Mouse (Mus musculus): ENCODE data around the gene Ercc6. TPM values are rescaled to one million over a fixed set of nuclear protein-coding genes. Genes with fewer than 3 reads are reported as not detected.

Gene Ercc6
- total and polyA plus RNA-seq, 2 experiments from 2014 or later = 9.9 to 16.8 TPM

DNA sequence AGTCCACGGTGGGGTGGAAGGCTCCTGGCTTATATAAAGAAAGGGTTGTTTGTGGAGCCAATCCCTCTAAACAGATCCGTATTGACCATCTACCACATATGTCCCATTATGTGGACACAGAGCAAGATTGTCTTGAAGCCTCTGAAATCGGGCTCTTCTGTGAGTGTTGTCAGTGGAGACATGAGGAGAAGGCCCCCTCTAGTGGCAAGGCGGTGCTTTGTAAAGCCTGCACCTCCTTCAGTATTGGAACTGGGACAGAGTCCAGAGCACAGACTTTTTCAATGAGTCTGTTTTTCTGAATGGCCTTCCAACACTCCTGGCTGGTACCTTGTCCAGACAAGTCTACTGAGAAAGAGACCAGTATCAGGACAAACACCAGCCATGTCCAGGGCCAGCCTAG lies 40.3 kb upstream of the Ercc6 start:
- WGBS = 12% methylated on average over 4 of the region's 4 CpGs
- TF ChIP-seq CTCF (IDR thresholded peaks at IDR 0.05) = peak; percentile 89
- H3K4me2 ChIP-seq (ENCODE audit: low read depth, low read length, poor library complexity, severe bottlenecking) = no peak overlapping the region
- no peaks in the 10 kb centered on the region for H3K9me3 ChIP-seq (ENCODE audit: low read length)
- DNase-seq (ENCODE audit: low spot score) (peak; percentile 91), ATAC-seq (ENCODE audit: low FRiP score) (no peak)
- no peaks in the 10 kb centered on the region for H3K4me1 ChIP-seq (ENCODE audit: insufficient read depth, low read length)
- no peak overlapping the region for H3K4me3 ChIP-seq (ENCODE audit: low read depth, low read length)
- H3K36me3 ChIP-seq (ENCODE audit: insufficient read depth, low read length) = no peaks in the 10 kb centered on the region
- H3K27me3 ChIP-seq (ENCODE audit: insufficient read depth, low read length) = no peaks in the 10 kb centered on the region
- H3K27ac ChIP-seq (ENCODE audit: low read depth, low read length) = no peak overlapping the region
- H3K9ac ChIP-seq (replicated peaks; ENCODE audit: low read length, poor library complexity, severe bottlenecking) = no peak overlapping the region

DNA sequence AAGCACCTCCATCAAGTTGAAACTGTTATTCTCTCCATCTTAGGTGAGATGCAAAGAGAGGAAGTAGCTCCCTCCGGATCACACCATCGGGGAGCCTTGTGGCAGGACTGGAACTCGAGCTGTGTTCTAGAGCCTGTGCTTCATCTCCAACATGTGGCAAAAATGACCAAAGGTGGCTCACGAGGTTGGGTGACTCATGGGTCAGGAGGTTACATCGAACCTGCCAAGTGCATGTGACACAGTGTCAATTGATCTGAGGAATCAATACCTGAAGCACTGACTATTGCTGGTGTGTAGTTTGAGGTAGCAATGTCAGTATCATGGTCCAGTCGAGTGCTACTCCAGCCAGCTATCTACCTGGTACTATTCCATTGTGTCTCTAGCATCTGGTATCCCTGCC lies 36.8 kb upstream of the Ercc6 start:
- Histone ChIP-seq H3K9me3 (ENCODE audit: low read length) (no peaks in the 10 kb centered on the region), H3K4me2 (ENCODE audit: low read depth, low read length, poor library complexity, severe bottlenecking) (no peak overlapping the region), H3K9ac (replicated peaks; ENCODE audit: low read length, poor library complexity, severe bottlenecking) (no peak overlapping the region), H3K36me3 (ENCODE audit: insufficient read depth, low read length) (no peaks in the 10 kb centered on the region), H3K4me1 (ENCODE audit: insufficient read depth, low read length) (no peaks in the 10 kb centered on the region), H3K27ac (ENCODE audit: low read depth, low read length) (no peak overlapping the region), H3K4me3 (ENCODE audit: low read depth, low read length) (no peak overlapping the region), H3K27me3 (ENCODE audit: insufficient read depth, low read length) (no peaks in the 10 kb centered on the region)
- no peak for DNase-seq (ENCODE audit: low spot score)
- TF ChIP-seq CTCF (IDR thresholded peaks at IDR 0.05) = no peak
- ATAC-seq (ENCODE audit: low FRiP score) = no peak
- 77% methylated on average over 6 of the region's 6 CpGs for WGBS

DNA sequence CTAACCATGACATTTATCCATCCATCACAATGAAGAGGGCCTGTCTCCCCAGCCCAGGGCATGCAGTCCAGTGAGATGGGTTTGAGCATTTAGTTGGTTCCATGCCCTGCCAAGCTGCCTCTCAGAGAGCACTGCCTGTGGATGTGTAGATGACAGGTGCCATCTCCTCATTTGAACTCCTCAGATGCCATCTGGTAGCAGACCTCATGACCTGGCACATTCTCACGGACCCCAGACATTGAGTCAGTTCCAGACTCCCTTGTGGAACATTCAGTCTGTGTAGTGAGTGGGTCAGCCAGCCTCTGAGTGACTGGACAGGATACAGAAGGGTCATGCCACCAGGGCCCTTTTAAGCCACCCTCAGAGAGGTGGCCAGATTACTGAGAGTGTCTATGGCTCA lies 35.7 kb upstream of the Ercc6 start:
- no peak overlapping the region for H3K4me3 ChIP-seq (ENCODE audit: low read depth, low read length)
- no peak overlapping the region for H3K4me2 ChIP-seq (ENCODE audit: low read depth, low read length, poor library complexity, severe bottlenecking)
- no peaks in the 10 kb centered on the region for H3K4me1 ChIP-seq (ENCODE audit: insufficient read depth, low read length)
- no peaks in the 10 kb centered on the region for H3K36me3 ChIP-seq (ENCODE audit: insufficient read depth, low read length)
- no peaks in the 10 kb centered on the region for H3K9me3 ChIP-seq (ENCODE audit: low read length)
- peak; percentile 5 for DNase-seq (ENCODE audit: low spot score)
- no peaks in the 10 kb centered on the region for H3K27me3 ChIP-seq (ENCODE audit: insufficient read depth, low read length)
- ATAC-seq (ENCODE audit: low FRiP score) = no peak
- H3K9ac ChIP-seq (replicated peaks; ENCODE audit: low read length, poor library complexity, severe bottlenecking) = no peak overlapping the region
- H3K27ac ChIP-seq (ENCODE audit: low read depth, low read length) = no peak overlapping the region
- no peak for TF ChIP-seq CTCF (IDR thresholded peaks at IDR 0.05)
- 77% methylated on average over 1 of the region's 1 CpGs for WGBS

DNA sequence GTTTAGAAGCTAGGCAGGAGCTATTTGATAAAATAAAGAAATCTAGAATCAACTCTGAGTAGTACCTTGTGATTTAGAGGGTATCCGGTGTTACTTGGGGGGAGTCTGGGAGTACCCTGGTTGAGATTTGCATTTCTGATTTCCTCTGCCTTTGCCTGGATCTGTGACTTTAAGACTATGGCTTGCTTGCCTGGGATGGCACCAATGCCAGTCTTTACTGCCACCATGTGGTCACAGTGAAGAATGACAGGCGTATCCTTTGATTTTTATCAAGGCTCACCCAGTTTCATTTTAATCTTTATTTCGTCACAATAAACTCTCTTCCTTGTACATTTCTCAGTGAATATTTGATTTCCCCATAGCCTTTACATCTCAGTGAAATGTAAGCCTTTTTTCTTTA lies 31.3 kb upstream of the Ercc6 start:
- H3K4me3 ChIP-seq (ENCODE audit: low read depth, low read length) = no peak overlapping the region
- peak; percentile 77 for DNase-seq (ENCODE audit: low spot score)
- no peak for ATAC-seq (ENCODE audit: low FRiP score)
- WGBS = 6% methylated on average over 3 of the region's 3 CpGs
- no peaks in the 10 kb centered on the region for H3K9me3 ChIP-seq (ENCODE audit: low read length)
- H3K9ac ChIP-seq (replicated peaks; ENCODE audit: low read length, poor library complexity, severe bottlenecking) = no peak overlapping the region
- no peak overlapping the region for H3K4me2 ChIP-seq (ENCODE audit: low read depth, low read length, poor library complexity, severe bottlenecking)
- TF ChIP-seq CTCF (IDR thresholded peaks at IDR 0.05) = peak; percentile 96
- H3K36me3 ChIP-seq (ENCODE audit: insufficient read depth, low read length) = no peaks in the 10 kb centered on the region
- no peak overlapping the region for H3K27ac ChIP-seq (ENCODE audit: low read depth, low read length)
- no peaks in the 10 kb centered on the region for H3K27me3 ChIP-seq (ENCODE audit: insufficient read depth, low read length)
- H3K4me1 ChIP-seq (ENCODE audit: insufficient read depth, low read length) = no peaks in the 10 kb centered on the region

DNA sequence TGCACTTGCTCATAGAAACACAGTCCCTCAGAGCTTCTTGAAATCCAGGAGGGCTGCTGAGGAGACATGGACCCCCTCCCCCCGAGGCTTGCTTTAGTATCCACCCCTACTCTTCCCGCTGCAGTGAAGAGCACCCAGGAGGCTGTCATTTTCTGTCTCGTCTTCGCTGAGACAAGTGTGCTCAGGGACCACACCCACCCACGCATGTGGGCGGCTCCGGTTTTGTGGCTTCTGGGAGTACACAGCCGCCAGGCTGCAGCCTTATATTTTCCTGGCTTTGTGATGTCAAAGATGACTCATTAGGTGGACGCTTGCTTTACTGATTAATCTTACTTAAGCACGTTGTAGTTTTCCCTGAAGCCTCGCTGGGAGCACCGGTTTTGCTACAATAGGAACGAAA lies 20.8 kb upstream of the Ercc6 start:
- H3K27me3 ChIP-seq (ENCODE audit: insufficient read depth, low read length) = no peaks in the 10 kb centered on the region
- DNase-seq (ENCODE audit: low spot score) (peak; percentile 35), ATAC-seq (ENCODE audit: low FRiP score) (peak; percentile 31; the same call in 1 of the 2 replicates)
- no peaks in the 10 kb centered on the region for H3K36me3 ChIP-seq (ENCODE audit: insufficient read depth, low read length)
- peak overlapping the region; percentile 63 for H3K4me2 ChIP-seq (ENCODE audit: low read depth, low read length, poor library complexity, severe bottlenecking)
- WGBS = 8% methylated on average over 13 of the region's 13 CpGs
- H3K27ac ChIP-seq (ENCODE audit: low read depth, low read length) = no peak overlapping the region
- H3K4me1 ChIP-seq (ENCODE audit: insufficient read depth, low read length) = no peaks in the 10 kb centered on the region
- peak overlapping the region; percentile 34 for H3K4me3 ChIP-seq (ENCODE audit: low read depth, low read length)
- no peak for TF ChIP-seq CTCF (IDR thresholded peaks at IDR 0.05)
- H3K9me3 ChIP-seq (ENCODE audit: low read length) = no peaks in the 10 kb centered on the region
- peak overlapping the region; percentile 55 for H3K9ac ChIP-seq (replicated peaks; ENCODE audit: low read length, poor library complexity, severe bottlenecking)

DNA sequence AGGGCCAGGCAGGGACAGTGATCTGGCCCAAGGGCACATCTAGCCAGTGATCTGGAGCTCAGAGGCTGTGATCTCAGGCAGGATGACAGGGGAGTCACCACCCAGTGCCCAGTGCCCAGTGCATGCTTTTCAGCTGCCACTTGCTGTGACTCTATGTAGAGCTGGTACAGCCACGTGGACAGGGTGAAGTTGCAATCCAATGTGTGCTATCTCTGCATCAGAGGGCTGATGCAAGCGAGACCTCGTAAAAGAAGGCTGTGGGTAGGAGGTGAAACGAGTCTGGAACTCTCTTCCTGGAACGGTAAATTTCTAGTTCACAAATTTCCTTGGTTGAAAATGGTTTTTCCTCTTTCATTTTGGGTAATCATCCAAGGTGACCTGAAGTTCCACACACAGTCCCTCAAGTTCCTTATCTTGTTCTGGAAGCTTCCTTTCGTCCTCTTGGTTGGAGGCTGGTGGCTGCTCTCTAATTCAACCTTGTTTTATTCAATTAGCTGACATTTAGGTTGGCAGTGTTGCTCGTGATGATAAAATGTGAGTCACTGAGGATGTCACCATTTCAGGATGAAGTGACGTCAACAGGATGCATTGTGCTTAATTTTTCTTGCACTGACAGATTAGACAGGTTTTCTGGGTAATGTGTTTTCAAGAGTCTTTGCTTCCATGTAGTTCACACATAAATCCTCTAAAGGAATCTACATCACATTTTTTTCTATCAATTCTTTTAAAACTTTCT lies 17.0 kb upstream of the Ercc6 start:
- H3K4me2 ChIP-seq (ENCODE audit: low read depth, low read length, poor library complexity, severe bottlenecking) = no peak overlapping the region
- DNase-seq (ENCODE audit: low spot score) (no peak), ATAC-seq (ENCODE audit: low FRiP score) (no peak)
- TF ChIP-seq CTCF (IDR thresholded peaks at IDR 0.05) = no peak
- no peaks in the 10 kb centered on the region for H3K27me3 ChIP-seq (ENCODE audit: insufficient read depth, low read length)
- H3K4me1 ChIP-seq (ENCODE audit: insufficient read depth, low read length) = no peaks in the 10 kb centered on the region
- H3K36me3 ChIP-seq (ENCODE audit: insufficient read depth, low read length) = no peaks in the 10 kb centered on the region
- WGBS = 80% methylated on average over 8 of the region's 8 CpGs
- H3K9me3 ChIP-seq (ENCODE audit: low read length) = no peaks in the 10 kb centered on the region
- H3K9ac ChIP-seq (replicated peaks; ENCODE audit: low read length, poor library complexity, severe bottlenecking) = no peak overlapping the region
- no peak overlapping the region for H3K4me3 ChIP-seq (ENCODE audit: low read depth, low read length)
- H3K27ac ChIP-seq (ENCODE audit: low read depth, low read length) = no peak overlapping the region

Data from midbrain, postnatal 0 days (tissue).